9 mouse cellular contexts compared by ENCODE assay signal in genomic region chr1:134713421-134713969, GRCm38 (mm10).
DNase-seq lines count a peak whose midpoint lies in the region; ATAC-seq and TF ChIP-seq lines count a peak whose summit lies in the region.
"Had no signal": no experiment of that assay in that cellular context is flagged by ENCODE, and none has a peak within 500 bp of the region (broad histone marks: within the 10 kb centered on the region; RNA-seq: fewer than 3 reads in every experiment).

No protein-coding gene starts in this region.

- TF ChIP-seq CTCF in lung, embryonic 14.5 days (IDR thresholded peaks at IDR 0.05; ENCODE audit: low read depth), result no peak
- no peak for TF ChIP-seq CTCF in layer of hippocampus, adult 2 months (conservative IDR thresholded peaks at IDR 0.05)

- peaks cover 50% of the 10 kb centered on the region for H3K4me1 ChIP-seq in hindbrain, embryonic 12.5 days
- H3K4me1 ChIP-seq in lung, embryonic 14.5 days (ENCODE audit: insufficient read depth), result no peaks in the 10 kb centered on the region; the same call in 1 of the 2 replicates
- peaks cover 58% of the 10 kb centered on the region for H3K4me1 ChIP-seq in neural tube, embryonic 13.5 days (replicated peaks)

- no peak overlapping the region for H3K4me3 ChIP-seq in hindbrain, embryonic 12.5 days
- H3K4me3 ChIP-seq in lung, embryonic 14.5 days (ENCODE audit: low read depth, low read length), result no peak overlapping the region
- no peak overlapping the region for H3K4me3 ChIP-seq in neural tube, embryonic 13.5 days
- H3K4me3 ChIP-seq in layer of hippocampus, adult 2 months, result no peak overlapping the region
- H3K4me3 ChIP-seq: kidney, embryonic 15.5 days had no signal

- peak; percentile 75 for ATAC-seq in hindbrain, embryonic 12.5 days (ENCODE audit: low FRiP score)
- ATAC-seq in lung, embryonic 14.5 days (ENCODE audit: insufficient read depth), result peak; percentile 53; the same call in 1 of the 2 replicates
- no peak for ATAC-seq in neural tube, embryonic 13.5 days (ENCODE audit: low read depth)

- H3K9me3 ChIP-seq in hindbrain, embryonic 12.5 days (replicated peaks), result no peaks in the 10 kb centered on the region
- no peaks in the 10 kb centered on the region for H3K9me3 ChIP-seq in lung, embryonic 14.5 days (ENCODE audit: low read depth, low read length)
- no peaks in the 10 kb centered on the region for H3K9me3 ChIP-seq in neural tube, embryonic 13.5 days
- H3K9me3 ChIP-seq: kidney, embryonic 15.5 days had no signal

- H3K27me3 ChIP-seq in hindbrain, embryonic 12.5 days, result peaks cover 19% of the 10 kb centered on the region
- H3K27me3 ChIP-seq in lung, embryonic 14.5 days (ENCODE audit: insufficient read depth, low read length), result peaks cover 33% of the 10 kb centered on the region
- H3K27me3 ChIP-seq in neural tube, embryonic 13.5 days, result peaks cover 21% of the 10 kb centered on the region

- no peaks in the 10 kb centered on the region for H3K36me3 ChIP-seq in hindbrain, embryonic 12.5 days
- H3K36me3 ChIP-seq in lung, embryonic 14.5 days (ENCODE audit: insufficient read depth), result no peaks in the 10 kb centered on the region
- no peaks in the 10 kb centered on the region for H3K36me3 ChIP-seq in neural tube, embryonic 13.5 days
- H3K36me3 ChIP-seq: kidney, embryonic 15.5 days had no signal

- no peak overlapping the region for H3K9ac ChIP-seq in hindbrain, embryonic 12.5 days
- H3K9ac ChIP-seq in lung, embryonic 14.5 days, result no peak overlapping the region
- 0 out of 2 replicates have a peak overlapping the region, but pooled peaks have one; percentile 13 for H3K9ac ChIP-seq in neural tube, embryonic 13.5 days
- H3K9ac ChIP-seq: kidney, embryonic 15.5 days had no signal

- DNase-seq in cerebellum, postnatal 25 days, result peak; percentile 49 to 55
- peak; percentile 41 for DNase-seq in lung, embryonic 14.5 days
- DNase-seq in layer of hippocampus, adult 2 months (ENCODE audit: low spot score in 2 of 2), result no peak
- DNase-seq in adrenal gland, adult (ENCODE audit: inconsistent age in 2 of 2, low spot score in 1 of 2), result no peak
- no peak for DNase-seq in urinary bladder, adult 2 months (ENCODE audit: low spot score)
- no peak for DNase-seq in kidney, adult 9 months

- H3K27ac ChIP-seq in hindbrain, embryonic 12.5 days, result peak overlapping the region; percentile 83
- no peak overlapping the region for H3K27ac ChIP-seq in lung, embryonic 14.5 days (ENCODE audit: low read depth)
- H3K27ac ChIP-seq in neural tube, embryonic 13.5 days (replicated peaks), result peak overlapping the region; percentile 20
- H3K27ac ChIP-seq in layer of hippocampus, adult 2 months, result no peak overlapping the region
- H3K27ac ChIP-seq: kidney, embryonic 15.5 days had no signal

- 5% methylated on average over 11 of the region's 11 CpGs for WGBS in hindbrain, embryonic 12.5 days
- WGBS in lung, embryonic 14.5 days, result 30% methylated on average over 11 of the region's 11 CpGs
- 5% methylated on average over 11 of the region's 11 CpGs for WGBS in neural tube, embryonic 13.5 days

- peak overlapping the region; percentile 1; the same call in 1 of the 2 replicates for H3K4me2 ChIP-seq in hindbrain, embryonic 12.5 days (replicated peaks)
- H3K4me2 ChIP-seq in lung, embryonic 14.5 days, result no peak overlapping the region
- H3K4me2 ChIP-seq in neural tube, embryonic 13.5 days, result no peak overlapping the region
- H3K4me2 ChIP-seq: kidney, embryonic 15.5 days had no signal

Comparison
In these comparisons a context has a peak if more than half of its experiments do, and no peak if none do; other contexts are left out.
1. DNase-seq: peak in cerebellum, postnatal 25 days (2 of 2) and lung, embryonic 14.5 days (single experiment); none in layer of hippocampus, adult 2 months (0 of 2), adrenal gland, adult (0 of 2), urinary bladder, adult 2 months (single experiment) and kidney, adult 9 months (single experiment).
2. H3K27ac ChIP-seq: peak in hindbrain, embryonic 12.5 days (single experiment) and neural tube, embryonic 13.5 days (single experiment); none in lung, embryonic 14.5 days (single experiment) and layer of hippocampus, adult 2 months (single experiment).